Mouse (Mus musculus): ENCODE measurements around the gene Tmem170. TPM values are rescaled to one million over a fixed set of nuclear protein-coding genes. Genes with fewer than 3 reads are reported as not detected.

Tmem170 gene
- polyA plus RNA-seq, 1 experiment from 2014 or later: 9.0 TPM

- no peak overlapping the region for H3K4me2 ChIP-seq (ENCODE audit: low read length)
- DNase-seq (ENCODE audit: low spot score) (no peak), ATAC-seq (replicated peaks; ENCODE audit: low FRiP score, low TSS enrichment, low read depth) (no peak)
- no peaks in the 10 kb centered on the region for H3K27me3 ChIP-seq (replicated peaks; ENCODE audit: control insufficient read depth, insufficient read depth, low read length)
- H3K36me3 ChIP-seq (ENCODE audit: control insufficient read depth, insufficient read depth, low read length): peaks cover 75% of the 10 kb centered on the region
- no peaks in the 10 kb centered on the region for H3K9me3 ChIP-seq (ENCODE audit: control insufficient read depth, low read length)
- no peak overlapping the region for H3K4me3 ChIP-seq (ENCODE audit: low read depth, low read length)
- 33% methylated on average over 1 of the region's 1 CpGs for WGBS
- H3K4me1 ChIP-seq (replicated peaks; ENCODE audit: control insufficient read depth, insufficient read depth, low read length): no peaks in the 10 kb centered on the region
- H3K9ac ChIP-seq (ENCODE audit: low read length): no peak overlapping the region
- H3K27ac ChIP-seq (ENCODE audit: low read depth): no peak overlapping the region
Observed at GRCm38 (mm10) chr8:111835540-111835939, 41.0 kb downstream of the Tmem170 start.

DNA sequence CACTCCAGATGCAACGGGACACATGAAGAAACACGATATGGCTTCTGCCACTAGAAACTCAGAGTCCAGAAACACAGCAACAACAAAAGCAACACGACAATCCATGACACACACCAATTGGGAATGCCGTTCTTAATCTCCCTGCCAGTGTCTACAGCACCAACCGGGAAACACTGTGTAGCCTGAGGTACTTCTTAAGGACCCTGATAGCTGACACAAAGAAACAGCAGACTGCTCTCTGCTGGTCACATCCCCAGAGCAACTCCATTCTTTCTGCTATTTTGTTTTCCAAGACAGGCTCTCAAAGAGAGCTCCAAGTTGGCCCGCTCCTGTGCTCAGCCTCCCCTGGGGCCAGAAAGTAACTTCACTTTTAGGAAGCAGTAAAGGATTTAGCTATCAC is 42.5 kb downstream of the Tmem170 start:
- ATAC-seq (replicated peaks; ENCODE audit: low FRiP score, low TSS enrichment, low read depth) (no peak), DNase-seq (ENCODE audit: low spot score) (no peak)
- Histone ChIP-seq H3K27ac (ENCODE audit: low read depth) (no peak overlapping the region), H3K36me3 (ENCODE audit: control insufficient read depth, insufficient read depth, low read length) (peaks cover 78% of the 10 kb centered on the region), H3K27me3 (replicated peaks; ENCODE audit: control insufficient read depth, insufficient read depth, low read length) (no peaks in the 10 kb centered on the region), H3K9me3 (ENCODE audit: control insufficient read depth, low read length) (no peaks in the 10 kb centered on the region), H3K4me2 (ENCODE audit: low read length) (no peak overlapping the region), H3K4me3 (ENCODE audit: low read depth, low read length) (no peak overlapping the region), H3K4me1 (replicated peaks; ENCODE audit: control insufficient read depth, insufficient read depth, low read length) (no peaks in the 10 kb centered on the region), H3K9ac (ENCODE audit: low read length) (no peak overlapping the region)
- 66% methylated on average over 6 of the region's 6 CpGs for WGBS

- 79% methylated on average over 5 of the region's 5 CpGs for WGBS
- no peak overlapping the region for H3K4me2 ChIP-seq (ENCODE audit: low read length)
- ATAC-seq (replicated peaks; ENCODE audit: low FRiP score, low TSS enrichment, low read depth) (no peak), DNase-seq (ENCODE audit: low spot score) (no peak)
- peaks cover 80% of the 10 kb centered on the region for H3K36me3 ChIP-seq (ENCODE audit: control insufficient read depth, insufficient read depth, low read length)
- H3K9ac ChIP-seq (ENCODE audit: low read length): no peak overlapping the region
- H3K27ac ChIP-seq (ENCODE audit: low read depth): no peak overlapping the region
- H3K4me1 ChIP-seq (replicated peaks; ENCODE audit: control insufficient read depth, insufficient read depth, low read length): no peaks in the 10 kb centered on the region
- H3K9me3 ChIP-seq (ENCODE audit: control insufficient read depth, low read length): no peaks in the 10 kb centered on the region
- H3K4me3 ChIP-seq (ENCODE audit: low read depth, low read length): no peak overlapping the region
- no peaks in the 10 kb centered on the region for H3K27me3 ChIP-seq (replicated peaks; ENCODE audit: control insufficient read depth, insufficient read depth, low read length)
Observed at GRCm38 (mm10) chr8:111832983-111833382, 43.6 kb downstream of the Tmem170 start.

DNA sequence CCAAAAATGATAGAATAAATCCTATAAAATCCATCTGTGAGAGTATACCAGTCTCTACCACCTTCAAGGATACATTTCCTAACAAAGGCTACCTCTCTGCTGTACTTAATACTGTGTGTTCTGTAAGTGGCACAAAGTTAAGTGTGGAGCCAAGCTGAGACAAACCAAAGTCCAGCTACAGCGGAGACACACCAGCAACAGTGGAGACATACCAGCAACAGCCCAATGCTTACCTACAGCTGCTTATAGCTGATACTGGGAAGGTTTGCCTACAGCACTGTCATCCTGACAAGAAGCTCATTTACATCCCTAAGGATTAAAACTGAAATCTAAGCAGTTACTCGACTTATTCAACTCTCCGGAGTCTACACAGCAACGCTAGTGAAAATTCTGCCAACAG is 44.6 kb downstream of the Tmem170 start:
- no peaks in the 10 kb centered on the region for H3K9me3 ChIP-seq (ENCODE audit: control insufficient read depth, low read length)
- no peaks in the 10 kb centered on the region for H3K4me1 ChIP-seq (replicated peaks; ENCODE audit: control insufficient read depth, insufficient read depth, low read length)
- no peak overlapping the region for H3K9ac ChIP-seq (ENCODE audit: low read length)
- H3K4me3 ChIP-seq (ENCODE audit: low read depth, low read length): no peak overlapping the region
- WGBS: 75% methylated on average over 4 of the region's 4 CpGs
- H3K27me3 ChIP-seq (replicated peaks; ENCODE audit: control insufficient read depth, insufficient read depth, low read length): no peaks in the 10 kb centered on the region
- H3K36me3 ChIP-seq (ENCODE audit: control insufficient read depth, insufficient read depth, low read length): peaks cover 74% of the 10 kb centered on the region
- H3K4me2 ChIP-seq (ENCODE audit: low read length): no peak overlapping the region
- no peak for ATAC-seq (replicated peaks; ENCODE audit: low FRiP score, low TSS enrichment, low read depth)
- peak overlapping the region; percentile 5; the same call in 1 of the 2 replicates for H3K27ac ChIP-seq (ENCODE audit: low read depth)
- no peak for DNase-seq (ENCODE audit: low spot score)

GRCm38 (mm10) chr8:111828595-111828994 is 48.0 kb downstream of the Tmem170 start:
- H3K27ac ChIP-seq (ENCODE audit: low read depth): peak overlapping the region; percentile 82
- peaks cover 64% of the 10 kb centered on the region for H3K36me3 ChIP-seq (ENCODE audit: control insufficient read depth, insufficient read depth, low read length)
- no peak for ATAC-seq (replicated peaks; ENCODE audit: low FRiP score, low TSS enrichment, low read depth)
- 58% methylated on average over 6 of the region's 6 CpGs for WGBS
- H3K9ac ChIP-seq (ENCODE audit: low read length): no peak overlapping the region
- H3K9me3 ChIP-seq (ENCODE audit: control insufficient read depth, low read length): no peaks in the 10 kb centered on the region
- H3K4me2 ChIP-seq (ENCODE audit: low read length): no peak overlapping the region
- H3K4me3 ChIP-seq (ENCODE audit: low read depth, low read length): no peak overlapping the region
- DNase-seq (ENCODE audit: low spot score): no peak
- no peaks in the 10 kb centered on the region for H3K4me1 ChIP-seq (replicated peaks; ENCODE audit: control insufficient read depth, insufficient read depth, low read length)
- H3K27me3 ChIP-seq (replicated peaks; ENCODE audit: control insufficient read depth, insufficient read depth, low read length): no peaks in the 10 kb centered on the region

DNA sequence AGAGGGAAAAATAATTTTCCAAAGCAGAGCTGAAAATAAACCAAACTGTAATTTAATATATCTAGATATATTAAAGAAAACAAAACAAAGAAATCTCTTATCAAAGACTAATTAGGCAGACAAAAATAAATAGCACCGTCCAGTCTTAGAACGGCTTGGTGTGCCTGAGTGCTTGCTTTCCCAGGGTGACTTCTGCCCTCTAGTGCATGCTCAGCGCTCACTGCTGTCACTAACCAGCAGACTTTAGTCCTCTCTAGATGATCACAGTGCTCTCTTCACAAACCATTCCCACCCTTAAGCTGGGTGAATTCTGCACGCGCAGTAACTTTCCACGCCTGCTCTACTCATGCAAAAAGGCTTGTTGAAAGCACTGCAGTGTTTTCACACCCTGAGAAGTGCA is 51.3 kb downstream of the Tmem170 start:
- Histone ChIP-seq H3K27ac (ENCODE audit: low read depth) (no peak overlapping the region), H3K36me3 (ENCODE audit: control insufficient read depth, insufficient read depth, low read length) (peaks cover 54% of the 10 kb centered on the region), H3K9ac (ENCODE audit: low read length) (no peak overlapping the region), H3K27me3 (replicated peaks; ENCODE audit: control insufficient read depth, insufficient read depth, low read length) (no peaks in the 10 kb centered on the region), H3K4me2 (ENCODE audit: low read length) (no peak overlapping the region), H3K4me3 (ENCODE audit: low read depth, low read length) (no peak overlapping the region), H3K9me3 (ENCODE audit: control insufficient read depth, low read length) (no peaks in the 10 kb centered on the region), H3K4me1 (replicated peaks; ENCODE audit: control insufficient read depth, insufficient read depth, low read length) (no peaks in the 10 kb centered on the region)
- no peak for ATAC-seq (replicated peaks; ENCODE audit: low FRiP score, low TSS enrichment, low read depth)
- no peak for DNase-seq (ENCODE audit: low spot score)
- WGBS: 73% methylated on average over 6 of the region's 6 CpGs

- no peak overlapping the region for H3K9ac ChIP-seq (ENCODE audit: low read length)
- peaks cover 52% of the 10 kb centered on the region for H3K36me3 ChIP-seq (ENCODE audit: control insufficient read depth, insufficient read depth, low read length)
Observed at GRCm38 (mm10) chr8:111824334-111824733, 52.2 kb downstream of the Tmem170 start.

GRCm38 (mm10) chr8:111821199-111821598 is 55.4 kb downstream of the Tmem170 start:
- no peak overlapping the region for H3K27ac ChIP-seq (ENCODE audit: low read depth)
- ATAC-seq (replicated peaks; ENCODE audit: low FRiP score, low TSS enrichment, low read depth) (no peak), DNase-seq (ENCODE audit: low spot score) (no peak)
- no peak overlapping the region for H3K4me2 ChIP-seq (ENCODE audit: low read length)
- H3K27me3 ChIP-seq (replicated peaks; ENCODE audit: control insufficient read depth, insufficient read depth, low read length): no peaks in the 10 kb centered on the region
- peaks cover 35% of the 10 kb centered on the region for H3K36me3 ChIP-seq (ENCODE audit: control insufficient read depth, insufficient read depth, low read length)
- H3K9me3 ChIP-seq (ENCODE audit: control insufficient read depth, low read length): no peaks in the 10 kb centered on the region
- no peak overlapping the region for H3K9ac ChIP-seq (ENCODE audit: low read length)
- no peaks in the 10 kb centered on the region for H3K4me1 ChIP-seq (replicated peaks; ENCODE audit: control insufficient read depth, insufficient read depth, low read length)
- no peak overlapping the region for H3K4me3 ChIP-seq (ENCODE audit: low read depth, low read length)
- 85% methylated on average over 10 of the region's 10 CpGs for WGBS

More at GRCm38 (mm10) chr8:111824334-111824733, 52.2 kb downstream of the Tmem170 start:
- Histone ChIP-seq H3K4me2 (ENCODE audit: low read length) (no peak overlapping the region), H3K4me3 (ENCODE audit: low read depth, low read length) (no peak overlapping the region), H3K27me3 (replicated peaks; ENCODE audit: control insufficient read depth, insufficient read depth, low read length) (no peaks in the 10 kb centered on the region), H3K27ac (ENCODE audit: low read depth) (no peak overlapping the region), H3K9me3 (ENCODE audit: control insufficient read depth, low read length) (no peaks in the 10 kb centered on the region), H3K4me1 (replicated peaks; ENCODE audit: control insufficient read depth, insufficient read depth, low read length) (no peaks in the 10 kb centered on the region)
- WGBS: 95% methylated on average over 5 of the region's 5 CpGs
- ATAC-seq (replicated peaks; ENCODE audit: low FRiP score, low TSS enrichment, low read depth) (no peak), DNase-seq (ENCODE audit: low spot score) (no peak)

DNA sequence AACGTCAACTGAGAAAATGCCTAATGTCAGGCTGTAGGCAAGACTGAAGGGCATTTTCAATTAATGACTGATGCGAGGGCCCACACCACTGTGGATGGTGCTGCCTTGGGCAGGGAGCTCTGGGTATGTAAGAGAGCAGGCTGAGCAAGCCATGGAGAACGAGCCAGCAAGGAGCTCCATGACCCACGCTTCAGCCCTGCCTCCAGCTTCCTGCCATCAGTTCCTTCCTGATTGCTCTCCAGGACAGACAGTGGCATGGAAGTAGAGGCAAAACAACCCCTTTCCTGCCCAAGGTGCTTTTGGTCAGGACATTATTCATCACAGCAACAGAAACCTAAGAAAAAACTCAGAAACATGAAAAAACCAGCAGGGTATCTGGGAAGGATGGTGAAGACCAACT is 55.9 kb downstream of the Tmem170 start:
- DNase-seq (ENCODE audit: low spot score): no peak
- ATAC-seq (replicated peaks; ENCODE audit: low FRiP score, low TSS enrichment, low read depth): no peak
- Histone ChIP-seq H3K27me3 (replicated peaks; ENCODE audit: control insufficient read depth, insufficient read depth, low read length) (no peaks in the 10 kb centered on the region), H3K4me3 (ENCODE audit: low read depth, low read length) (no peak overlapping the region), H3K27ac (ENCODE audit: low read depth) (peak overlapping the region; percentile 11; the same call in 1 of the 2 replicates), H3K9ac (ENCODE audit: low read length) (no peak overlapping the region), H3K9me3 (ENCODE audit: control insufficient read depth, low read length) (no peaks in the 10 kb centered on the region), H3K36me3 (ENCODE audit: control insufficient read depth, insufficient read depth, low read length) (peaks cover 35% of the 10 kb centered on the region), H3K4me1 (replicated peaks; ENCODE audit: control insufficient read depth, insufficient read depth, low read length) (no peaks in the 10 kb centered on the region), H3K4me2 (ENCODE audit: low read length) (no peak overlapping the region)
- 84% methylated on average over 4 of the region's 4 CpGs for WGBS

All from intestine, embryonic 14.5 days (tissue).